ENCODE assay signal across 1 mouse cellular context in the genomic region with DNA sequence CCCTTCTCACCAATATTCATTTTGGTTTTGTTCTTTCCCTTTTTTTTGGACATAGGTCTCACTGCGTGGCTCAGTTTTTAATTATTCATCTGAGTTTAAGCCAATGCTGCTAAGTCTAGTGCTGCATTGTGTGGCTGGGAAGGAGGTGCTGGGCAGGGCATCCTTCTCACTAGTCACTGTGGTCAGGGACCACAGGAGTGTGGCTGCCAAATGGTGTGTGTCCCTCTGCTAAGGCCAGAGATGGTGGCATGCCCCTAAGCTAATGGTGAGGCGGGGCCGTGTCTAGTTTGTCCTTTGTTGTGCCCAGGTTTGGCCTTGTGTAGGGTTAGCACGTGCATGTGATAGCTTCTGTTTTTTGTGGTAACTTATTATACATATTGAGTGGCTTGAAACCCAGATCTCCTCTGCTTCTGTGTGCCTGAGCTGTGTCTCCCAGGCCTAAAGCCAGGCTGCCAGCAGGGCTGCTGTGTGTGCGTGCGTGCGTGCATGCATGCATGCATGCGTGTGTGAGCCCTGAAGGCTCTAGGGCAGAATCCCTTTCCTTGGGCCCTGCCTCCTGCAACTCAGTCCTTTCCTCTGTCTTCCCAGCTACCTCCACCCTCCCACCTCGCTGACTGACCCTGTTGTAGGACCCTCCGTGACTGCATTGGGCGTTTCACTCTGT.
TF ChIP-seq lines count a peak whose summit lies in the region.

No protein-coding gene starts in this region.

TF ChIP-seq in myocyte, 11 proteins besides CTCF, POLR2A, EP300 and RAD21 (continued from another document):
- TF ChIP-seq TCF12 (IDR thresholded peaks at IDR 0.05; ENCODE audit: insufficient read depth, poor library complexity, severe bottlenecking) (no peak), E2F4 (IDR thresholded peaks at IDR 0.05; ENCODE audit: insufficient read depth) (no peak), TCF3 (IDR thresholded peaks at IDR 0.05; ENCODE audit: insufficient read length, low read depth) (no peak), USF1 (IDR thresholded peaks at IDR 0.05; ENCODE audit: low read depth) (no peak), MAX (IDR thresholded peaks at IDR 0.05; ENCODE audit: low read depth) (no peak), MYOD1 (IDR thresholded peaks at IDR 0.05; ENCODE audit: control insufficient read depth in 1 of 3, insufficient read length in 2 of 3, low read depth in 2 of 3) (peak in 1 of 3 experiments; percentile 69), SRF (IDR thresholded peaks at IDR 0.05; ENCODE audit: control insufficient read depth, insufficient read length, low read depth) (no peak), POLR2AphosphoS2 (IDR thresholded peaks at IDR 0.05; ENCODE audit: insufficient read length, low read depth) (peak; percentile 18)
